Mouse (Mus musculus): ENCODE results near the gene Ank3. TPM values are rescaled to one million over a fixed set of nuclear protein-coding genes. Genes with fewer than 3 reads are reported as not detected.

Ank3 gene
- polyA plus RNA-seq, 1 experiment from 2014 or later = 150 TPM

GRCm38 (mm10) chr10:69620692-69621382 is 222.3 kb downstream of the Ank3 start:
- no peaks in the 10 kb centered on the region for H3K36me3 ChIP-seq (ENCODE audit: control insufficient read depth, insufficient read depth, low read length)
- ATAC-seq (ENCODE audit: low FRiP score, low TSS enrichment) (no peak), DNase-seq (no peak)
- no peak overlapping the region for H3K27ac ChIP-seq (replicated peaks; ENCODE audit: low read depth, low read length)
- no peaks in the 10 kb centered on the region for H3K4me1 ChIP-seq (ENCODE audit: control insufficient read depth, insufficient read depth, low read length)
- 74% methylated on average over 7 of the region's 7 CpGs for WGBS
- H3K27me3 ChIP-seq (ENCODE audit: control insufficient read depth, insufficient read depth, low read length) = no peaks in the 10 kb centered on the region
- no peaks in the 10 kb centered on the region for H3K9me3 ChIP-seq (ENCODE audit: control insufficient read depth, low read length)
- H3K4me2 ChIP-seq (ENCODE audit: low read length) = no peak overlapping the region
- no peak overlapping the region for H3K4me3 ChIP-seq (replicated peaks; ENCODE audit: low read depth, low read length)
- H3K9ac ChIP-seq (replicated peaks; ENCODE audit: low read length) = no peak overlapping the region

GRCm38 (mm10) chr10:69627767-69628166 is 229.2 kb downstream of the Ank3 start:
- Histone ChIP-seq H3K9ac (replicated peaks; ENCODE audit: low read length) (no peak overlapping the region), H3K9me3 (ENCODE audit: control insufficient read depth, low read length) (no peaks in the 10 kb centered on the region), H3K36me3 (ENCODE audit: control insufficient read depth, insufficient read depth, low read length) (no peaks in the 10 kb centered on the region), H3K27me3 (ENCODE audit: control insufficient read depth, insufficient read depth, low read length) (no peaks in the 10 kb centered on the region), H3K27ac (replicated peaks; ENCODE audit: low read depth, low read length) (no peak overlapping the region), H3K4me1 (ENCODE audit: control insufficient read depth, insufficient read depth, low read length) (peaks cover 15% of the 10 kb centered on the region; the same call in 1 of the 2 replicates), H3K4me2 (ENCODE audit: low read length) (no peak overlapping the region), H3K4me3 (replicated peaks; ENCODE audit: low read depth, low read length) (no peak overlapping the region)
- WGBS = 88% methylated on average over 3 of the region's 3 CpGs
- no peak for ATAC-seq (ENCODE audit: low FRiP score, low TSS enrichment)
- no peak for DNase-seq

DNA sequence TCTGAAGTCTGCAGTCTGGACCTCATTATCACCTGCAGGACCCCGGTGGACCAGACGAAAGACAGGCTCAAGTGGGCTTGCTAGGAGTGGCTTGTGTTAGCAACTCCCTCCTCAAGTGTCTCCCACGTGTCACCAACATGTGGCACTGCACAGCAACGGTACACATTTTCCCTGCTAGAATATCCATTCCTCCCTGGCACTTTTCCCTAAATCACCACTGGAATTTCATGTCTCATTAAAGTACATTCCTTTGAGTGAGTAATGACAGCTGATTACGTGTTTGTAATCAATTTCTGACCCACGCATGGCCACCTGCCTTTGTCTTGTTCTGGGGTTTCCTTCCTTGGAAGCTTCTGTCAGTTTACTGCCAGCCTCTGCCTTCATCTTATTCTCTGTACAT is 230.2 kb downstream of the Ank3 start:
- H3K27ac ChIP-seq (replicated peaks; ENCODE audit: low read depth, low read length) = no peak overlapping the region
- no peak overlapping the region for H3K4me3 ChIP-seq (replicated peaks; ENCODE audit: low read depth, low read length)
- ATAC-seq (ENCODE audit: low FRiP score, low TSS enrichment) = no peak
- no peaks in the 10 kb centered on the region for H3K27me3 ChIP-seq (ENCODE audit: control insufficient read depth, insufficient read depth, low read length)
- no peak overlapping the region for H3K9ac ChIP-seq (replicated peaks; ENCODE audit: low read length)
- no peak overlapping the region for H3K4me2 ChIP-seq (ENCODE audit: low read length)
- peaks cover 16% of the 10 kb centered on the region; the same call in 1 of the 2 replicates for H3K4me1 ChIP-seq (ENCODE audit: control insufficient read depth, insufficient read depth, low read length)
- H3K9me3 ChIP-seq (ENCODE audit: control insufficient read depth, low read length) = no peaks in the 10 kb centered on the region
- H3K36me3 ChIP-seq (ENCODE audit: control insufficient read depth, insufficient read depth, low read length) = no peaks in the 10 kb centered on the region
- no peak for DNase-seq
- 81% methylated on average over 6 of the region's 6 CpGs for WGBS

GRCm38 (mm10) chr10:69630802-69631388 is 232.3 kb downstream of the Ank3 start:
- 37% methylated on average over 7 of the region's 7 CpGs for WGBS
- H3K27ac ChIP-seq (replicated peaks; ENCODE audit: low read depth, low read length) = no peak overlapping the region; the same call in 1 of the 2 replicates
- H3K4me3 ChIP-seq (replicated peaks; ENCODE audit: low read depth, low read length) = no peak overlapping the region
- H3K27me3 ChIP-seq (ENCODE audit: control insufficient read depth, insufficient read depth, low read length) = no peaks in the 10 kb centered on the region
- H3K9ac ChIP-seq (replicated peaks; ENCODE audit: low read length) = no peak overlapping the region
- H3K9me3 ChIP-seq (ENCODE audit: control insufficient read depth, low read length) = no peaks in the 10 kb centered on the region
- peaks cover 36% of the 10 kb centered on the region for H3K4me1 ChIP-seq (ENCODE audit: control insufficient read depth, insufficient read depth, low read length)
- ATAC-seq (ENCODE audit: low FRiP score, low TSS enrichment) = no peak
- no peak overlapping the region for H3K4me2 ChIP-seq (ENCODE audit: low read length)
- DNase-seq = no peak
- no peaks in the 10 kb centered on the region for H3K36me3 ChIP-seq (ENCODE audit: control insufficient read depth, insufficient read depth, low read length)

DNA sequence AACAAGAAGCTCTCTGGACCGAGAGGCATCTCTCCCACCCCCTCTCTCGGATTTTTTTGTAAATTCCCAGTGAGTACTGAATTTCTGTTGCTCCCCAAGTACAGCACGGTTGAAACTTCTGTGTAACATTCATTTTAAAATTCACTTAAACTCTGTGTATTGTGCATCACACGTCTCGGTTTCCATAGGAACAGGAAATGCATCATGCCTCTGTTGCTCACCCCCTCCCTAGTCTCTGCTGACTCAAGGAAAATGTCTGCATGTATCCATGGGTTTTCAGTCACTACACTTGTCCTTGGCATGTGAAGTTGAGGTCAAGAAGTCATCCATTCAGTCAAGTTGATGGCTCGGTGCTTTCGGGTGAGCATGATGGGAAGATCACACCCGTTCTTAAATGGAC is 234.3 kb downstream of the Ank3 start:
- no peak overlapping the region for H3K4me2 ChIP-seq (ENCODE audit: low read length)
- no peak for ATAC-seq (ENCODE audit: low FRiP score, low TSS enrichment)
- peaks cover 49% of the 10 kb centered on the region for H3K4me1 ChIP-seq (ENCODE audit: control insufficient read depth, insufficient read depth, low read length)
- DNase-seq = no peak
- no peaks in the 10 kb centered on the region for H3K27me3 ChIP-seq (ENCODE audit: control insufficient read depth, insufficient read depth, low read length)
- no peaks in the 10 kb centered on the region for H3K36me3 ChIP-seq (ENCODE audit: control insufficient read depth, insufficient read depth, low read length)
- H3K9me3 ChIP-seq (ENCODE audit: control insufficient read depth, low read length) = no peaks in the 10 kb centered on the region
- 88% methylated on average over 8 of the region's 8 CpGs for WGBS
- no peak overlapping the region for H3K27ac ChIP-seq (replicated peaks; ENCODE audit: low read depth, low read length)
- H3K4me3 ChIP-seq (replicated peaks; ENCODE audit: low read depth, low read length) = no peak overlapping the region
- no peak overlapping the region for H3K9ac ChIP-seq (replicated peaks; ENCODE audit: low read length)

GRCm38 (mm10) chr10:69634891-69635290 is 236.3 kb downstream of the Ank3 start:
- no peak for ATAC-seq (ENCODE audit: low FRiP score, low TSS enrichment)
- H3K4me2 ChIP-seq (ENCODE audit: low read length) = no peak overlapping the region
- no peak overlapping the region for H3K9ac ChIP-seq (replicated peaks; ENCODE audit: low read length)
- H3K9me3 ChIP-seq (ENCODE audit: control insufficient read depth, low read length) = no peaks in the 10 kb centered on the region
- H3K4me1 ChIP-seq (ENCODE audit: control insufficient read depth, insufficient read depth, low read length) = peaks cover 56% of the 10 kb centered on the region
- no peak overlapping the region for H3K4me3 ChIP-seq (replicated peaks; ENCODE audit: low read depth, low read length)
- peak overlapping the region; percentile 55; the same call in 1 of the 2 replicates for H3K27ac ChIP-seq (replicated peaks; ENCODE audit: low read depth, low read length)
- peak; percentile 57 for DNase-seq
- H3K27me3 ChIP-seq (ENCODE audit: control insufficient read depth, insufficient read depth, low read length) = no peaks in the 10 kb centered on the region
- no peaks in the 10 kb centered on the region for H3K36me3 ChIP-seq (ENCODE audit: control insufficient read depth, insufficient read depth, low read length)
- WGBS = 63% methylated on average over 5 of the region's 5 CpGs

GRCm38 (mm10) chr10:69635910-69636656 is 237.5 kb downstream of the Ank3 start:
- H3K4me1 ChIP-seq (ENCODE audit: control insufficient read depth, insufficient read depth, low read length) = peaks cover 46% of the 10 kb centered on the region
- no peak for DNase-seq
- 54% methylated on average over 11 of the region's 11 CpGs for WGBS

GRCm38 (mm10) chr10:69639138-69639537 is 240.6 kb downstream of the Ank3 start:
- 93% methylated on average over 6 of the region's 6 CpGs for WGBS
- no peak for DNase-seq
- Histone ChIP-seq H3K9me3 (ENCODE audit: control insufficient read depth, low read length) (no peaks in the 10 kb centered on the region), H3K4me1 (ENCODE audit: control insufficient read depth, insufficient read depth, low read length) (peaks cover 37% of the 10 kb centered on the region), H3K9ac (replicated peaks; ENCODE audit: low read length) (no peak overlapping the region), H3K4me2 (ENCODE audit: low read length) (no peak overlapping the region), H3K4me3 (replicated peaks; ENCODE audit: low read depth, low read length) (no peak overlapping the region), H3K36me3 (ENCODE audit: control insufficient read depth, insufficient read depth, low read length) (0 out of 2 replicates have a peak, but pooled peaks cover 2% of the 10 kb centered on the region), H3K27me3 (ENCODE audit: control insufficient read depth, insufficient read depth, low read length) (no peaks in the 10 kb centered on the region), H3K27ac (replicated peaks; ENCODE audit: low read depth, low read length) (no peak overlapping the region)
- no peak for ATAC-seq (ENCODE audit: low FRiP score, low TSS enrichment)

More at GRCm38 (mm10) chr10:69635910-69636656, 237.5 kb downstream of the Ank3 start:
- no peak overlapping the region for H3K9ac ChIP-seq (replicated peaks; ENCODE audit: low read length)
- no peak overlapping the region for H3K4me3 ChIP-seq (replicated peaks; ENCODE audit: low read depth, low read length)
- 0 out of 2 replicates have a peak, but pooled peaks cover 2% of the 10 kb centered on the region for H3K36me3 ChIP-seq (ENCODE audit: control insufficient read depth, insufficient read depth, low read length)
- no peak overlapping the region for H3K4me2 ChIP-seq (ENCODE audit: low read length)
- no peaks in the 10 kb centered on the region for H3K27me3 ChIP-seq (ENCODE audit: control insufficient read depth, insufficient read depth, low read length)
- ATAC-seq (ENCODE audit: low FRiP score, low TSS enrichment) = 0 out of 2 replicates have a peak, but pooled peaks have one; percentile 31
- no peaks in the 10 kb centered on the region for H3K9me3 ChIP-seq (ENCODE audit: control insufficient read depth, low read length)
- peak overlapping the region; percentile 55 for H3K27ac ChIP-seq (replicated peaks; ENCODE audit: low read depth, low read length)

All from midbrain, embryonic 14.5 days (tissue).